Comparison of ENCODE assay signal across 14 mouse cellular contexts in genomic region chr2:27074804-27075203, GRCm38 (mm10). TPM values are rescaled to one million over a fixed set of nuclear protein-coding genes. Genes with fewer than 3 reads are reported as not detected.
A peak's percentile ranks its signal among the peaks of the same experiment; 100 is the strongest.
DNase-seq lines count a peak whose midpoint lies in the region; ATAC-seq and TF ChIP-seq lines count a peak whose summit lies in the region.
"Had no signal": no experiment of that assay in that cellular context is flagged by ENCODE, and none has a peak within 500 bp of the region (broad histone marks: within the 10 kb centered on the region; RNA-seq: fewer than 3 reads in every experiment).

No protein-coding gene starts in this region.

- no peak for TF ChIP-seq POLR2A in kidney, adult 2 months (IDR thresholded peaks at IDR 0.05; ENCODE audit: low read depth, low read length)

- no peak for TF ChIP-seq CTCF in kidney, adult 2 months (conservative IDR thresholded peaks at IDR 0.05; ENCODE audit: insufficient read depth, insufficient read length, low read depth, low read length)

- H3K27ac ChIP-seq in kidney, adult 2 months (ENCODE audit: insufficient read depth, low read depth, low read length), result no peak overlapping the region; the same call in 1 of the 2 replicates
- H3K27ac ChIP-seq in limb, embryonic 12.5 days, result peak overlapping the region; percentile 92
- H3K27ac ChIP-seq: embryonic facial prominence, embryonic 15.5 days; liver, embryonic 15.5 days; midbrain, embryonic 12.5 days; neural tube, embryonic 12.5 days had no signal

- intact Hi-C loops in left cerebral cortex, postnatal 4 days (cut with DNase I), result no loop called here
- intact Hi-C loops in left cerebral cortex, postnatal 10 days (cut with DNase I), result no loop called here

- peaks cover 11% of the 10 kb centered on the region; the same call in 1 of the 2 replicates for H3K4me1 ChIP-seq in kidney, adult 2 months (ENCODE audit: control insufficient read depth, insufficient read depth, low read length)
- H3K4me1 ChIP-seq in limb, embryonic 12.5 days (replicated peaks), result peaks cover 88% of the 10 kb centered on the region

- no peak overlapping the region for H3K4me3 ChIP-seq in kidney, adult 2 months (ENCODE audit: insufficient read depth, low read depth, low read length)
- no peak overlapping the region for H3K4me3 ChIP-seq in limb, embryonic 12.5 days (replicated peaks)
- H3K4me3 ChIP-seq: embryonic facial prominence, embryonic 15.5 days; liver, embryonic 15.5 days; midbrain, embryonic 12.5 days; neural tube, embryonic 12.5 days had no signal

- H3K36me3 ChIP-seq in kidney, adult 2 months (ENCODE audit: control insufficient read depth, insufficient read depth, low read length), result no peaks in the 10 kb centered on the region
- H3K36me3 ChIP-seq in limb, embryonic 12.5 days, result no peaks in the 10 kb centered on the region
- H3K36me3 ChIP-seq: embryonic facial prominence, embryonic 15.5 days; liver, embryonic 15.5 days; midbrain, embryonic 12.5 days; neural tube, embryonic 12.5 days had no signal

- ATAC-seq in limb, embryonic 12.5 days (ENCODE audit: insufficient number of reproducible peaks, insufficient read depth, low FRiP score, low TSS enrichment, low read depth), result no peak
- ATAC-seq: forebrain, embryonic 14.5 days had no signal

- 0 out of 2 replicates have a peak overlapping the region, but pooled peaks have one; percentile 0 for H3K9ac ChIP-seq in limb, embryonic 12.5 days (replicated peaks)
- H3K9ac ChIP-seq: embryonic facial prominence, embryonic 15.5 days; liver, embryonic 15.5 days; midbrain, embryonic 12.5 days; neural tube, embryonic 12.5 days had no signal

- 19% methylated on average over 4 of the region's 4 CpGs for WGBS in kidney, adult 2 months
- WGBS in limb, embryonic 12.5 days, result 59% methylated on average over 4 of the region's 4 CpGs

- H3K27me3 ChIP-seq in kidney, adult 2 months (replicated peaks; ENCODE audit: control insufficient read depth, insufficient read depth, low read length), result no peaks in the 10 kb centered on the region
- H3K27me3 ChIP-seq in limb, embryonic 12.5 days, result no peaks in the 10 kb centered on the region

- no peaks in the 10 kb centered on the region for H3K9me3 ChIP-seq in limb, embryonic 12.5 days
- H3K9me3 ChIP-seq: embryonic facial prominence, embryonic 15.5 days; liver, embryonic 15.5 days; midbrain, embryonic 12.5 days; neural tube, embryonic 12.5 days had no signal

- DNase-seq in adrenal gland, postnatal 25 days, result peak; percentile 26
- DNase-seq in adrenal gland, postnatal 4 days (ENCODE audit: low spot score in 2 of 2), result no peak
- peak; percentile 53 for DNase-seq in left cerebral cortex, postnatal 4 days
- DNase-seq in left cerebral cortex, postnatal 10 days (ENCODE audit: extremely low spot score in 1 of 2, low spot score in 2 of 2), result no peak
- peak; percentile 80 for DNase-seq in kidney, adult 2 months
- DNase-seq in spleen, adult 18-20 months, result no peak
- DNase-seq in T-cell, adult 2 months (ENCODE audit: low spot score), result no peak

- H3K4me2 ChIP-seq in limb, embryonic 12.5 days, result no peak overlapping the region
- H3K4me2 ChIP-seq: embryonic facial prominence, embryonic 15.5 days; liver, embryonic 15.5 days; midbrain, embryonic 12.5 days; neural tube, embryonic 12.5 days had no signal

RNA-seq across cellular contexts. Expression of gene Mymk, which starts 2.8 kb away (rescaled TPM):
- not detected in 2 replicates for total RNA-seq in adrenal gland, postnatal 25 days (2021)
- 1 to 10 TPM in 1 of 2 experiments, under 1 TPM in 1; 0.59 to 1.8 TPM for total RNA-seq in adrenal gland, postnatal 4 days (2021)
- under 1 TPM in 1 of 2 experiments, not detected in 1; 0.42 TPM for total RNA-seq in left cerebral cortex, postnatal 4 days (2021)
- total RNA-seq in left cerebral cortex, postnatal 10 days (2021), result under 1 TPM; 0.59 to 0.69 TPM
- 0.09 and 0.16 TPM in 2 replicates for polyA plus RNA-seq in kidney, adult 2 months (2012; rRNA removed)
- polyA plus RNA-seq in limb, embryonic 12.5 days (2016; fragmentation: Nextera tagmentation; extraction: Ambion mirVana), result 16.9 and 24.6 TPM in 2 replicates
- polyA plus RNA-seq: forebrain, embryonic 14.5 days; intestine, embryonic 14.5 days had no signal

RNA-seq across cellular contexts. Expression of gene Adamtsl2, which starts 4.4 kb away (rescaled TPM):
- 17.4 and 17.9 TPM in 2 replicates for total RNA-seq in adrenal gland, postnatal 25 days (2021)
- total RNA-seq in adrenal gland, postnatal 4 days (2021), result 10 to 100 TPM in 1 of 2 experiments, 1 to 10 TPM in 1; 9.6 to 13.5 TPM
- 10 to 100 TPM; 23.8 to 25.1 TPM for total RNA-seq in left cerebral cortex, postnatal 4 days (2021)
- 10 to 100 TPM; 24.7 to 30.6 TPM for total RNA-seq in left cerebral cortex, postnatal 10 days (2021)
- polyA plus RNA-seq in kidney, adult 2 months (2012; rRNA removed), result 21.7 and 25.7 TPM in 2 replicates
- polyA plus RNA-seq in limb, embryonic 12.5 days (2016; fragmentation: Nextera tagmentation; extraction: Ambion mirVana), result 11.8 and 12.3 TPM in 2 replicates

RNA-seq across cellular contexts. Expression of gene Slc2a6, which starts 47.0 kb away (rescaled TPM):
- total RNA-seq in adrenal gland, postnatal 25 days (2021), result 0.71 and 0.97 TPM in 2 replicates
- total RNA-seq in adrenal gland, postnatal 4 days (2021), result 1 to 10 TPM; 1.3 TPM
- total RNA-seq in left cerebral cortex, postnatal 4 days (2021), result 10 to 100 TPM; 23.3 to 27.5 TPM
- total RNA-seq in left cerebral cortex, postnatal 10 days (2021), result 10 to 100 TPM; 42.2 to 43.7 TPM
- 1.5 and 1.8 TPM in 2 replicates for polyA plus RNA-seq in kidney, adult 2 months (2012; rRNA removed)
- 1.5 and 1.8 TPM in 2 replicates for polyA plus RNA-seq in limb, embryonic 12.5 days (2016; fragmentation: Nextera tagmentation; extraction: Ambion mirVana)

Comparison
In these comparisons a context has a peak if more than half of its experiments do, and no peak if none do; other contexts are left out.
1. DNase-seq: peak in adrenal gland, postnatal 25 days (single experiment), left cerebral cortex, postnatal 4 days (single experiment) and kidney, adult 2 months (single experiment); none in adrenal gland, postnatal 4 days (0 of 2), left cerebral cortex, postnatal 10 days (0 of 2), spleen, adult 18-20 months (0 of 2) and T-cell, adult 2 months (single experiment).
2. RNA of gene Slc2a6, which starts 47.0 kb away (total RNA-seq): 42.2 to 43.7 TPM in left cerebral cortex, postnatal 10 days and 23.3 to 27.5 TPM in left cerebral cortex, postnatal 4 days; 1.3 TPM in adrenal gland, postnatal 4 days and 0.71 to 0.97 TPM in adrenal gland, postnatal 25 days; every median in the first group is over 10 times any median in the second.